ENCODE assay signal across 31 mouse cellular contexts in the genomic region with DNA sequence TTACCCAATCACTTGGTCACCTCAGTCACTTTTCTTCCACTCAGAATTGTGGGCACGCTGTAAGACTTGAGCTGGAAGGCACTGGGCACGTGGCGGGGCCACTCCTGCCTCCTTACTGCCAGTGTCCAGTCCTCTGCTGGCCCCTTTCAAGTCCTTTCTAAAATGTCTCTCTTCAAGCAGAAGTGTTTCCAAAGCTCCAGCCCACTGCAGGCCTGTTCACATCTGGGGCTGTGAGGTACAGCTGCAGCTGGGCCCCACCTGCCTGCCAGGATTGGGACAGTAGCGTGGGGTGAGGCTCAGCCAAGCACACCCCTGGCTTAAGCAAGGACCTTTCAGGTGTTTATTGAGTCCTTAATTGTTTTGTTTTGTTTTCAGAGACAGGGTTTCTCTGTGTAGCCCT. TPM values are rescaled to one million over a fixed set of nuclear protein-coding genes. Genes with fewer than 3 reads are reported as not detected.
DNase-seq lines count a peak whose midpoint lies in the region; ATAC-seq and TF ChIP-seq lines count a peak whose summit lies in the region.
"Had no signal": no experiment of that assay in that cellular context is flagged by ENCODE, and none has a peak within 500 bp of the region (broad histone marks: within the 10 kb centered on the region; RNA-seq: fewer than 3 reads in every experiment).

No protein-coding gene starts in this region.

- no peaks in the 10 kb centered on the region for H3K36me3 ChIP-seq in heart, embryonic 10.5 days
- no peaks in the 10 kb centered on the region for H3K36me3 ChIP-seq in midbrain, embryonic 10.5 days
- H3K36me3 ChIP-seq in midbrain, embryonic 13.5 days, result no peaks in the 10 kb centered on the region
- H3K36me3 ChIP-seq in ES-E14 (ENCODE audit: control insufficient read depth, insufficient read depth, low read length, poor library complexity, severe bottlenecking), result no peaks in the 10 kb centered on the region
- H3K36me3 ChIP-seq in kidney, adult 2 months (ENCODE audit: control insufficient read depth, insufficient read depth, low read length), result no peaks in the 10 kb centered on the region
- H3K36me3 ChIP-seq: heart, embryonic 13.5 days; kidney, embryonic 15.5 days; limb, embryonic 15.5 days; liver, embryonic 15.5 days; lung, embryonic 15.5 days; midbrain, embryonic 15.5 days; neural tube, embryonic 15.5 days; stomach, embryonic 15.5 days had no signal

- in situ Hi-C loops in ES-E14 (cut with MboI; ENCODE audit: low sequenced_read_pairs in 2 of 2, unreplicated experiment in 2 of 2), result no loop called here

- H3K9ac ChIP-seq in midbrain, embryonic 13.5 days (replicated peaks), result no peak overlapping the region; the same call in 1 of the 2 replicates
- H3K9ac ChIP-seq in ES-E14 (ENCODE audit: insufficient read depth, low read depth, low read length, poor library complexity, severe bottlenecking), result peak overlapping the region; percentile 24; the same call in 1 of the 2 replicates
- H3K9ac ChIP-seq: heart, embryonic 13.5 days; kidney, embryonic 15.5 days; limb, embryonic 15.5 days; liver, embryonic 15.5 days; lung, embryonic 15.5 days; midbrain, embryonic 15.5 days; neural tube, embryonic 15.5 days; stomach, embryonic 15.5 days had no signal

- DNase-seq in heart, embryonic 10.5 days (ENCODE audit: low spot score), result no peak
- no peak for DNase-seq in heart, adult 8-10 months (ENCODE audit: low spot score)
- DNase-seq in midbrain, embryonic 10.5 days (ENCODE audit: low spot score), result no peak
- DNase-seq in ES-E14 (ENCODE audit: low read depth, low spot score), result no peak
- peak; percentile 54 for DNase-seq in thymus, postnatal 14 days
- no peak for DNase-seq in urinary bladder, postnatal 14 days (ENCODE audit: low spot score)
- no peak for DNase-seq in kidney, adult 2 months
- DNase-seq: adrenal gland, adult 2 months; adrenal gland, postnatal 36 days; cerebellum, adult 18-20 months; cerebellum, postnatal 14 days; gastrocnemius, adult 2 months; gastrocnemius, postnatal 36 days; heart, adult 18-20 months; heart, postnatal 10 days; kidney, postnatal 25 days; left cerebral cortex, postnatal 4 days; right cerebral cortex, postnatal 25 days had no signal

- 90% methylated on average over 4 of the region's 4 CpGs for WGBS in heart, embryonic 10.5 days
- WGBS in midbrain, embryonic 10.5 days, result 88% methylated on average over 4 of the region's 4 CpGs
- WGBS in midbrain, embryonic 13.5 days, result 87% methylated on average over 4 of the region's 4 CpGs
- WGBS in kidney, adult 2 months, result 98% methylated on average over 4 of the region's 4 CpGs

- no peak for TF ChIP-seq POLR2A in kidney, adult 2 months (IDR thresholded peaks at IDR 0.05; ENCODE audit: low read depth, low read length)

- no peak overlapping the region for H3K4me3 ChIP-seq in heart, embryonic 10.5 days
- H3K4me3 ChIP-seq in midbrain, embryonic 10.5 days, result no peak overlapping the region
- no peak overlapping the region for H3K4me3 ChIP-seq in midbrain, embryonic 13.5 days (replicated peaks)
- no peak overlapping the region for H3K4me3 ChIP-seq in ES-E14 (ENCODE audit: insufficient read depth in 1 of 2, low read depth in 1 of 2, low read length in 2 of 2, poor library complexity in 1 of 2, severe bottlenecking in 1 of 2)
- no peak overlapping the region for H3K4me3 ChIP-seq in kidney, adult 2 months (ENCODE audit: insufficient read depth, low read depth, low read length)
- H3K4me3 ChIP-seq: gastrocnemius, adult 2 months; heart, embryonic 13.5 days; kidney, embryonic 15.5 days; left cerebral cortex, adult 2 months; limb, embryonic 15.5 days; liver, embryonic 15.5 days; lung, embryonic 15.5 days; midbrain, embryonic 15.5 days; neural tube, embryonic 15.5 days; stomach, embryonic 15.5 days had no signal

- no peaks in the 10 kb centered on the region for H3K27me3 ChIP-seq in heart, embryonic 10.5 days (ENCODE audit: insufficient read depth, poor library complexity, severe bottlenecking)
- H3K27me3 ChIP-seq in midbrain, embryonic 10.5 days (ENCODE audit: low read depth, poor library complexity, severe bottlenecking), result no peaks in the 10 kb centered on the region
- no peaks in the 10 kb centered on the region for H3K27me3 ChIP-seq in midbrain, embryonic 13.5 days
- H3K27me3 ChIP-seq in kidney, adult 2 months (replicated peaks; ENCODE audit: control insufficient read depth, insufficient read depth, low read length), result no peaks in the 10 kb centered on the region
- H3K27me3 ChIP-seq: heart, embryonic 13.5 days; kidney, embryonic 15.5 days; limb, embryonic 15.5 days; liver, embryonic 15.5 days; lung, embryonic 15.5 days; midbrain, embryonic 15.5 days; neural tube, embryonic 15.5 days; stomach, embryonic 15.5 days had no signal

- H3K4me2 ChIP-seq in midbrain, embryonic 13.5 days (replicated peaks), result no peak overlapping the region
- H3K4me2 ChIP-seq: heart, embryonic 13.5 days; kidney, embryonic 15.5 days; limb, embryonic 15.5 days; liver, embryonic 15.5 days; lung, embryonic 15.5 days; midbrain, embryonic 15.5 days; neural tube, embryonic 15.5 days; stomach, embryonic 15.5 days had no signal

- H3K4me1 ChIP-seq in heart, embryonic 10.5 days, result peaks cover 64% of the 10 kb centered on the region
- H3K4me1 ChIP-seq in midbrain, embryonic 10.5 days, result peaks cover 41% of the 10 kb centered on the region
- H3K4me1 ChIP-seq in midbrain, embryonic 13.5 days (replicated peaks), result peaks cover 12% of the 10 kb centered on the region
- peaks cover 18 to 63% of the 10 kb centered on the region in 2 experiments for H3K4me1 ChIP-seq in ES-E14 (ENCODE audit: control insufficient read depth in 2 of 2, insufficient read depth in 2 of 2, low read length in 2 of 2, poor library complexity in 1 of 2)
- H3K4me1 ChIP-seq in kidney, adult 2 months (ENCODE audit: control insufficient read depth, insufficient read depth, low read length), result no peaks in the 10 kb centered on the region
- H3K4me1 ChIP-seq: midbrain, embryonic 15.5 days; stomach, embryonic 15.5 days had no signal

- no peak for TF ChIP-seq CTCF in kidney, adult 2 months (conservative IDR thresholded peaks at IDR 0.05; ENCODE audit: insufficient read depth, insufficient read length, low read depth, low read length)

- no peaks in the 10 kb centered on the region for H3K9me3 ChIP-seq in heart, embryonic 10.5 days
- no peaks in the 10 kb centered on the region for H3K9me3 ChIP-seq in midbrain, embryonic 10.5 days (replicated peaks)
- H3K9me3 ChIP-seq in midbrain, embryonic 13.5 days, result no peaks in the 10 kb centered on the region
- H3K9me3 ChIP-seq in ES-E14 (ENCODE audit: control insufficient read depth, insufficient read depth, low read depth, low read length), result no peaks in the 10 kb centered on the region
- H3K9me3 ChIP-seq: heart, embryonic 13.5 days; kidney, embryonic 15.5 days; limb, embryonic 15.5 days; liver, embryonic 15.5 days; lung, embryonic 15.5 days; midbrain, embryonic 15.5 days; neural tube, embryonic 15.5 days; stomach, embryonic 15.5 days had no signal

- no peak for ATAC-seq in midbrain, embryonic 13.5 days
- ATAC-seq: activated CD4-positive, CD25-positive, alpha-beta regulatory T cell, adult 4 months; forebrain, embryonic 14.5 days had no signal

- 0 out of 2 replicates have a peak overlapping the region, but pooled peaks have one; percentile 19 for H3K27ac ChIP-seq in heart, embryonic 10.5 days
- H3K27ac ChIP-seq in midbrain, embryonic 10.5 days (replicated peaks), result peak overlapping the region; percentile 81
- H3K27ac ChIP-seq in midbrain, embryonic 13.5 days, result no peak overlapping the region
- H3K27ac ChIP-seq in ES-E14 (ENCODE audit: insufficient read depth, low read depth, low read length, poor library complexity, severe bottlenecking), result peak overlapping the region; percentile 64
- no peak overlapping the region for H3K27ac ChIP-seq in kidney, adult 2 months (ENCODE audit: insufficient read depth, low read depth, low read length)
- H3K27ac ChIP-seq: gastrocnemius, adult 2 months; heart, embryonic 13.5 days; hindbrain, postnatal 0 days; kidney, embryonic 15.5 days; left cerebral cortex, adult 2 months; limb, embryonic 15.5 days; liver, embryonic 15.5 days; lung, embryonic 15.5 days; midbrain, embryonic 15.5 days; neural tube, embryonic 15.5 days; stomach, embryonic 15.5 days had no signal

TF ChIP-seq in ES-E14, 5 proteins besides CTCF, POLR2A, EP300 and RAD21 (continues in another document):
- no peak for TF ChIP-seq HCFC1 (IDR thresholded peaks at IDR 0.05; ENCODE audit: borderline replicate concordance, insufficient read depth, low read length)
- no peak for TF ChIP-seq ZC3H11A (IDR thresholded peaks at IDR 0.05; ENCODE audit: borderline replicate concordance, low read depth, low read length)
- TF ChIP-seq MAFK (IDR thresholded peaks at IDR 0.05; ENCODE audit: insufficient read depth, low read depth, low read length), result no peak

RNA-seq across cellular contexts. Expression of a gene that starts 11.7 kb away (rescaled TPM):
- polyA plus RNA-seq in heart, embryonic 10.5 days (2016; fragmentation: Nextera tagmentation; extraction: Ambion mirVana), result 2.6 and 2.9 TPM in 2 replicates
- total RNA-seq in heart, adult 8-10 months (2022), result 1 to 10 TPM; 1.5 to 3.5 (median 2.5) TPM
- polyA plus RNA-seq in midbrain, embryonic 10.5 days (2016; fragmentation: Nextera tagmentation; extraction: Ambion mirVana), result 4.8 and 6.5 TPM in 2 replicates
- polyA plus RNA-seq in midbrain, embryonic 13.5 days (2015; fragmentation: Nextera tagmentation; extraction: Ambion mirVana), result 9.3 and 11.4 TPM in 2 replicates
- total RNA-seq in ES-E14 (2012; rRNA removed), result 12.4 and 23.3 TPM in 2 replicates
- polyA plus RNA-seq in kidney, adult 2 months (2012; rRNA removed), result 5.6 and 5.9 TPM in 2 replicates

RNA-seq across cellular contexts. Expression of a gene that starts 14.6 kb away (rescaled TPM):
- polyA plus RNA-seq in heart, embryonic 10.5 days (2016; fragmentation: Nextera tagmentation; extraction: Ambion mirVana), result 188 and 243 TPM in 2 replicates
- 10 to 100 TPM; 31.3 to 41.3 (median 35.0) TPM for total RNA-seq in heart, adult 8-10 months (2022)
- polyA plus RNA-seq in midbrain, embryonic 10.5 days (2016; fragmentation: Nextera tagmentation; extraction: Ambion mirVana), result 302 and 324 TPM in 2 replicates
- 319 and 332 TPM in 2 replicates for polyA plus RNA-seq in midbrain, embryonic 13.5 days (2015; fragmentation: Nextera tagmentation; extraction: Ambion mirVana)
- 87.2 and 96.5 TPM in 2 replicates for total RNA-seq in ES-E14 (2012; rRNA removed)
- polyA plus RNA-seq in kidney, adult 2 months (2012; rRNA removed), result 262 and 323 TPM in 2 replicates

RNA-seq across cellular contexts. Expression of a gene that starts 19.2 kb away (rescaled TPM):
- 1.7 and 4.2 TPM in 2 replicates for polyA plus RNA-seq in heart, embryonic 10.5 days (2016; fragmentation: Nextera tagmentation; extraction: Ambion mirVana)
- 1 to 10 TPM; 1.6 to 4.8 (median 2.7) TPM for total RNA-seq in heart, adult 8-10 months (2022)
- polyA plus RNA-seq in midbrain, embryonic 10.5 days (2016; fragmentation: Nextera tagmentation; extraction: Ambion mirVana), result 5.1 TPM in 2 replicates
- polyA plus RNA-seq in midbrain, embryonic 13.5 days (2015; fragmentation: Nextera tagmentation; extraction: Ambion mirVana), result 2.2 and 2.7 TPM in 2 replicates
- total RNA-seq in ES-E14 (2012; rRNA removed), result 1.5 and 13.0 TPM in 2 replicates
- polyA plus RNA-seq in kidney, adult 2 months (2012; rRNA removed), result 14.8 and 65.1 TPM in 2 replicates
- total RNA-seq: hindbrain, postnatal 0 days had no signal

RNA-seq across cellular contexts. Expression of a gene that starts 53.4 kb away (rescaled TPM):
- 0.78 and 2.7 TPM in 2 replicates for polyA plus RNA-seq in heart, embryonic 10.5 days (2016; fragmentation: Nextera tagmentation; extraction: Ambion mirVana)
- under 1 TPM in 1 of 4 experiments, not detected in 3; 0.50 TPM for total RNA-seq in heart, adult 8-10 months (2022)
- 2.0 TPM in 2 replicates for polyA plus RNA-seq in midbrain, embryonic 10.5 days (2016; fragmentation: Nextera tagmentation; extraction: Ambion mirVana)
- 0.97 and 1.1 TPM in 2 replicates for polyA plus RNA-seq in midbrain, embryonic 13.5 days (2015; fragmentation: Nextera tagmentation; extraction: Ambion mirVana)
- total RNA-seq in ES-E14 (2012; rRNA removed), result 12.6 and 30.9 TPM in 2 replicates
- 0.69 and 1.0 TPM in 2 replicates for polyA plus RNA-seq in kidney, adult 2 months (2012; rRNA removed)
- total RNA-seq: adrenal gland, postnatal 36 days; gastrocnemius, adult 2 months; gastrocnemius, postnatal 36 days; heart, postnatal 10 days had no signal
- polyA plus RNA-seq: heart, embryonic 13.5 days had no signal

Comparison
In these comparisons a context has a peak if more than half of its experiments do, and no peak if none do; other contexts are left out.
1. H3K27ac ChIP-seq: peak in heart, embryonic 10.5 days (single experiment), midbrain, embryonic 10.5 days (single experiment) and ES-E14 (single experiment); none in midbrain, embryonic 13.5 days (single experiment) and kidney, adult 2 months (single experiment).